Mouse (Mus musculus) spleen, adult 2 months (tissue): ENCODE measurements around the gene Ibtk. TPM values are rescaled to one million over a fixed set of nuclear protein-coding genes. Genes with fewer than 3 reads are reported as not detected.

Experiments used
- DNase-seq, 2 experiments: peaks; one replicate each; pipeline versions ENCODE4 v3.0.0 to v3.0.0-alpha.2; 2012 to 2021; ENCODE audit warnings: low spot score in 2 of 2, low read depth in 1 of 2
- H3K27ac ChIP-seq: fragments of 200-500 bp; 2 replicates; pipeline ENCODE4 v1.5.1; 2012; ENCODE audit warnings: low read length, inconsistent platforms; ENCODE audit not compliant: insufficient read depth
- H3K27me3 ChIP-seq: fragments of 200-500 bp; 2 replicates; pipeline ENCODE4 v1.6.1; 2012; ENCODE audit warnings: mild to moderate bottlenecking, moderate library complexity, low read length, inconsistent platforms; ENCODE audit not compliant: control insufficient read depth, insufficient read depth
- H3K36me3 ChIP-seq: fragments of 200-500 bp; 2 replicates; pipeline ENCODE4 v1.6.1; 2012; ENCODE audit warnings: mild to moderate bottlenecking, low read length, inconsistent platforms; ENCODE audit not compliant: control insufficient read depth, insufficient read depth
- H3K4me1 ChIP-seq: fragments of 200-500 bp; 2 replicates; pipeline ENCODE4 v1.6.1; 2011; ENCODE audit warnings: inconsistent platforms; ENCODE audit not compliant: control insufficient read depth, insufficient read depth, insufficient read length
- H3K4me3 ChIP-seq: fragments of 200-500 bp; 2 replicates; pipeline ENCODE4 v1.5.1; 2011; ENCODE audit warnings: mild to moderate bottlenecking, inconsistent platforms; ENCODE audit not compliant: insufficient read depth, insufficient read length; ENCODE audit errors: extremely low read depth
- CTCF ChIP-seq: fragments of 200-500 bp; IDR thresholded peaks from 2 replicates; pipeline ENCODE4 v1.5.1; 2011; ENCODE audit warnings: mild to moderate bottlenecking, inconsistent platforms; ENCODE audit not compliant: insufficient read depth, insufficient read length, insufficient replicate concordance; ENCODE audit errors: extremely low read depth
- POLR2A ChIP-seq: fragments of 200-500 bp; IDR thresholded peaks from 2 replicates; pipeline ENCODE4 v1.6.1; 2011; ENCODE audit warnings: low read depth, low read length, inconsistent platforms
- WGBS: fragments of 180-500 bp; shearing (Covaris S2); methylation state at CpG from one replicate; pipeline ENCODE4 v1.1.7; 2018; 5-methylcytosine and 5-hydroxymethylcytosine counted together
- polyA plus RNA-seq: library from polyadenylated mRNA; depleted of rRNA; stranded (reverse); fragments of >200 nt; gene quantifications from 2 replicates; pipeline ENCODE4 v1.2.3, GENCODE M21; 2012

The Ibtk gene
- polyA plus RNA-seq, 1 experiment: 4.3 TPM

- WGBS: 90% methylated on average over 7 of the region's 7 CpGs
- Histone ChIP-seq H3K4me3 (no peak overlapping the region), H3K27me3 (no peaks in the 10 kb centered on the region), H3K36me3 (peaks cover 46% of the 10 kb centered on the region), H3K4me1 (no peaks in the 10 kb centered on the region), H3K27ac (no peak overlapping the region)
- no peak for DNase-seq
- TF ChIP-seq CTCF (no peak), POLR2A (no peak)
These were observed 31.8 kb downstream of the Ibtk start for GRCm38 (mm10) chr9:85717336-85717735.

GRCm38 (mm10) chr9:85707302-85707701 lies 41.8 kb downstream of the Ibtk start:
- peaks cover 46% of the 10 kb centered on the region for H3K36me3 ChIP-seq
- TF ChIP-seq POLR2A (no peak), CTCF (no peak)
- no peaks in the 10 kb centered on the region for H3K27me3 ChIP-seq
- H3K4me3 ChIP-seq: no peak overlapping the region
- DNase-seq: no peak
- no peaks in the 10 kb centered on the region for H3K4me1 ChIP-seq
- 94% methylated on average over 6 of the region's 6 CpGs for WGBS
- no peak overlapping the region for H3K27ac ChIP-seq

GRCm38 (mm10) chr9:85701981-85702380 lies 47.2 kb downstream of the Ibtk start:
- no peaks in the 10 kb centered on the region for H3K27me3 ChIP-seq
- no peak for DNase-seq
- no peaks in the 10 kb centered on the region for H3K4me1 ChIP-seq
- H3K27ac ChIP-seq: no peak overlapping the region
- 88% methylated on average over 5 of the region's 5 CpGs for WGBS
- no peak for TF ChIP-seq POLR2A
- no peak for TF ChIP-seq CTCF
- peaks cover 33% of the 10 kb centered on the region for H3K36me3 ChIP-seq
- H3K4me3 ChIP-seq: no peak overlapping the region

GRCm38 (mm10) chr9:85695606-85696005 lies 53.5 kb downstream of the Ibtk start:
- no peak overlapping the region for H3K27ac ChIP-seq
- peaks cover 19% of the 10 kb centered on the region for H3K36me3 ChIP-seq
- no peak for DNase-seq
- 97% methylated on average over 3 of the region's 3 CpGs for WGBS
- no peak for TF ChIP-seq CTCF
- TF ChIP-seq POLR2A: no peak
- no peak overlapping the region for H3K4me3 ChIP-seq
- H3K4me1 ChIP-seq: no peaks in the 10 kb centered on the region
- no peaks in the 10 kb centered on the region for H3K27me3 ChIP-seq

GRCm38 (mm10) chr9:85693231-85694116 lies 55.7 kb downstream of the Ibtk start:
- no peak for DNase-seq
- 77% methylated on average over 6 of the region's 6 CpGs for WGBS
- no peak for TF ChIP-seq POLR2A
- no peak for TF ChIP-seq CTCF
- Histone ChIP-seq H3K27me3 (no peaks in the 10 kb centered on the region), H3K36me3 (peaks cover 29% of the 10 kb centered on the region), H3K4me3 (no peak overlapping the region), H3K27ac (no peak overlapping the region), H3K4me1 (no peaks in the 10 kb centered on the region)

- H3K36me3 ChIP-seq: peaks cover 16% of the 10 kb centered on the region
- 93% methylated on average over 6 of the region's 6 CpGs for WGBS
- no peaks in the 10 kb centered on the region for H3K27me3 ChIP-seq
- TF ChIP-seq CTCF (peak; percentile 28; the same call in 1 of the 2 replicates), POLR2A (no peak)
- H3K27ac ChIP-seq: no peak overlapping the region
- H3K4me3 ChIP-seq: no peak overlapping the region
- no peak for DNase-seq
- no peaks in the 10 kb centered on the region for H3K4me1 ChIP-seq
These were observed 64.1 kb downstream of the Ibtk start for GRCm38 (mm10) chr9:85685010-85685409.
